Mouse (Mus musculus): ENCODE results near the gene Olfr1510.
"Not testable (repeated sequence)": the region's sequence is repeated elsewhere in the genome, so short reads cannot be mapped to it uniquely, and the experiment has no call there.

Gene Olfr1510

GRCm38 (mm10) chr14:52414273-52414672 is at the start of gene Olfr1510:
Gene Olfr1510, minus strand, starts transcription at chr14:52414373.
- DNase-seq = no peak

GRCm38 (mm10) chr14:52461928-52462327 is 47.8 kb upstream of the Olfr1510 start:
- no peak for DNase-seq

GRCm38 (mm10) chr14:52451138-52451537 is 37.0 kb upstream of the Olfr1510 start:
- DNase-seq = no peak

GRCm38 (mm10) chr14:52442690-52443089 is 28.5 kb upstream of the Olfr1510 start, which contains the start of gene Olfr1509:
Gene Olfr1509, plus strand, starts transcription at chr14:52442990.
- no peak for DNase-seq

GRCm38 (mm10) chr14:52427686-52428085 is 13.5 kb upstream of the Olfr1510 start:
- no peak for DNase-seq

GRCm38 (mm10) chr14:52410142-52410919 is 3.8 kb downstream of the Olfr1510 start:
- not testable (repeated sequence) for DNase-seq

GRCm38 (mm10) chr14:52397279-52397678 is 16.9 kb downstream of the Olfr1510 start, which contains the start of gene Olfr1511:
Gene Olfr1511, minus strand, starts transcription at chr14:52397379.
- no peak for DNase-seq

GRCm38 (mm10) chr14:52390084-52390848 is 23.9 kb downstream of the Olfr1510 start:
- DNase-seq = not testable (repeated sequence)

- no peak for DNase-seq
Measured at GRCm38 (mm10) chr14:52379068-52379467, 35.1 kb downstream of the Olfr1510 start, which contains the start of gene Olfr1512. Gene Olfr1512, minus strand, starts transcription at chr14:52379168.

GRCm38 (mm10) chr14:52368741-52369140 is 45.4 kb downstream of the Olfr1510 start:
- no peak for DNase-seq

Measured in embryo, embryonic 11 days (tissue).